Mouse (Mus musculus) liver, embryonic 15.5 days (tissue): ENCODE measurements around the gene Nub1. TPM values are rescaled to one million over a fixed set of nuclear protein-coding genes. Genes with fewer than 3 reads are reported as not detected.
A peak's percentile ranks its signal among the peaks of the same experiment; 100 is the strongest.

Source experiments
- ATAC-seq: fragments of 200-750 bp; cut with Nextera tagmentation; 2 replicates; pipeline ENCODE4 v1.8.0; 2017; ENCODE audit warnings: moderate number of reproducible peaks, mild to moderate bottlenecking, moderate library complexity; ENCODE audit not compliant: insufficient read depth
- H3K27ac ChIP-seq: fragments of 300-500 bp; sonication (generic); replicated peaks from 2 replicates; pipeline ENCODE4 v1.5.1; 2015; ENCODE audit warnings: mild to moderate bottlenecking, inconsistent platforms
- H3K27me3 ChIP-seq: fragments of 300-500 bp; sonication (generic); 2 replicates; pipeline ENCODE4 v1.6.1; 2015; ENCODE audit warnings: mild to moderate bottlenecking, inconsistent platforms
- H3K36me3 ChIP-seq: fragments of 300-500 bp; sonication (generic); replicated peaks from 2 replicates; pipeline ENCODE4 v1.6.1; 2015; ENCODE audit warnings: moderate library complexity, mild to moderate bottlenecking, inconsistent platforms
- H3K4me1 ChIP-seq: fragments of 300-500 bp; sonication (generic); replicated peaks from 2 replicates; pipeline ENCODE4 v1.6.1; 2015; ENCODE audit warnings: inconsistent platforms
- H3K4me2 ChIP-seq: fragments of 300-500 bp; sonication (generic); 2 replicates; pipeline ENCODE4 v1.6.1; 2015; ENCODE audit warnings: moderate library complexity, mild to moderate bottlenecking, inconsistent platforms
- H3K4me3 ChIP-seq: fragments of 300-500 bp; sonication (generic); replicated peaks from 2 replicates; pipeline ENCODE4 v1.5.1; 2015; ENCODE audit warnings: mild to moderate bottlenecking, inconsistent platforms
- H3K9ac ChIP-seq: fragments of 300-500 bp; sonication (generic); 2 replicates; pipeline ENCODE4 v1.6.1; 2015; ENCODE audit warnings: moderate library complexity, mild to moderate bottlenecking, inconsistent platforms
- H3K9me3 ChIP-seq: fragments of 300-500 bp; sonication (generic); replicated peaks from 2 replicates; pipeline ENCODE4 v1.6.1; 2016; ENCODE audit warnings: inconsistent platforms
- WGBS: fragments of 180-500 bp; shearing (Covaris S2); methylation state at CpG from one replicate; pipeline ENCODE4 v1.1.7; 2015; ENCODE audit warnings: mixed read lengths; ENCODE audit not compliant: insufficient replicate concordance; 5-methylcytosine and 5-hydroxymethylcytosine counted together
- polyA plus RNA-seq: library from polyadenylated mRNA; unstranded; fragments of >200 nt; fragmentation: Nextera tagmentation; extraction: Ambion mirVana; gene quantifications from 2 replicates; pipeline ENCODE4 v1.2.1, GENCODE M21; 2015

Nub1 gene
- polyA plus RNA-seq, 1 experiment from 2014 or later, result 12.4 TPM

DNA sequence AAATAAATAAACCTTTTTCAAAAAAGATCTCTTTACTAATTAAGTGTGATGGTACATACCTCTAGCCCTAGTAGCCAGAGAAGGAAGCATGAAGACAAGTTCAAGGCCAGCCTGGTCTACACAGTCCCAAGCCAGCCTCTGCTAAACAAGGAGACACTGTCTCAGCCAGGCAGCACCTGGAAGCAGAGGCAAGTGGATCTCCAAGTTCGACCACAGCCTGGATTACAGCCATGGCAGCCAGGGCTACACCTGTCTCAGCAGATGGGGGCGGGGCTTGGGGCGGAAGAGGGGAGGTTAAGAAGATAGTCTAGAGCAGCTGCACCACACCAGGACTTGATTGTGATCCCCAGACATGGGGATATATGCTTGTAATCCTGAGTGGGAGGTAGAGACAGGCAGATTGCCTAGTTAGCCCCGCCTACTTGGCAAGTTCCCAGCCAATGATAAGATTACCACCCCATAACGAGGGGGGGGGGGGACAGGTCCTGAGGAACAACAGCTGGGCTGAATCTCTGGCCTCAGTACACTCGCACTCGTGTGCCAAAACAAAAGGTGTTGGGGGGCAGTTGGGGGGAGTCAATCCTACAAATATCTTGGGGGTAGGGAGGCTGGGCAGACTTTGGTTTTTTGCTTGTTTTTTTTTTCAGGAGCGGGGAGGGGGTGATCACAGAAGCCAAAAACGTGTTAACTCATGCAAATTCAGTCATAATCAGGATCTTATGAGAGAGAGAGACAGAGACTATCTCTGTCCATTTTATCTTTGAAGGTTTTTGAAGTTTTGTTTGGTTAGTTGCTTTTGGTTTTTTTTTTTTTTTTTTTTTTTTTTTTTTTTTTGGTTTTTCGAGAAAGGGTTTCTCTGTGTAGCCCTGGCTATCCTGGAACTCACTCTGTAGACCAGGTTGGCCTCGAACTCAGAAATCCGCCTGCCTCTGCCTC is 41.8 kb downstream of the Nub1 start:
- peaks cover 44% of the 10 kb centered on the region for H3K27me3 ChIP-seq
- no peak overlapping the region for H3K27ac ChIP-seq
- no peaks in the 10 kb centered on the region for H3K9me3 ChIP-seq
- peaks cover 8% of the 10 kb centered on the region; the same call in 1 of the 2 replicates for H3K4me1 ChIP-seq
- H3K4me2 ChIP-seq, result no peak overlapping the region
- no peak for ATAC-seq
- no peaks in the 10 kb centered on the region for H3K36me3 ChIP-seq
- WGBS, result 47% methylated on average over 12 of the region's 12 CpGs
- no peak overlapping the region for H3K4me3 ChIP-seq
- no peak overlapping the region for H3K9ac ChIP-seq

DNA sequence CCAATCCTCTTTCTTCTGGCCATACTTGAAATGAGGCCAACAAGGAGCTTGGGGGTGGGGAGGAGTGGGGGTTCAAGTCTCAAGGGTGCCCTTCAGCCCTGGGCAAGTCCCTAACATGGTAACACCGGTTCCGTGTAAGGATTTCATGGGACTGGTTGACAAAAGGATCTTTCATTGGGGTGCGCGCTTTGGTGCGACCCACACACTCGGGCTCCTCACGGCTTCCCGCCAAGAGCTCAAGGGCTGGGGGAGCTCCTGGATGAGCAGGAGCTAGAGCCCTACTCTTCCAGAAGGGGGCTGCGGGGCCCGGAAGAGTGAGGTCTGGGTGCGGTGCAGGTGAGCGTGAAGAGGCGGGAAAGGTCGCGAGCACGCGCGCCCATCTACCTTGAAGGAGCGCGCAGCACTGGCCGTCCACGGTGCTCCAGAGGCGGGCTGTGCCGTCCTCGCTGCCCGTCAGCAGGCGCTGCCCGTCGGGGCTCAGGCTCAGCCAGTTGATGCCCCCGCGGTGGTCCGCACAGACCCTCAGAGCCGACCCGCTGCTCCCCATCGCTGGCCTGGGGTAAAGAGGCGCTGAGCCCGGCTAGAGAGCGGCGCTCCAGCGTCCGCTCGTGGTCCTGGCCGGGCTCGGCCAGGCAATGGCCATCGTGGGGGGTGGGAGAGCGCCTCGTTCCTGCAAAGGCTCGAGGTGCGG is 44.6 kb downstream of the Nub1 start:
- Histone ChIP-seq H3K4me3 (peak overlapping the region; percentile 40), H3K27me3 (peaks cover 49% of the 10 kb centered on the region), H3K9me3 (no peaks in the 10 kb centered on the region), H3K4me1 (peaks cover 21% of the 10 kb centered on the region; the same call in 1 of the 2 replicates), H3K36me3 (no peaks in the 10 kb centered on the region), H3K4me2 (peak overlapping the region; percentile 50), H3K27ac (no peak overlapping the region), H3K9ac (no peak overlapping the region)
- 4% methylated on average over 49 of the region's 49 CpGs for WGBS
- no peak for ATAC-seq

DNA sequence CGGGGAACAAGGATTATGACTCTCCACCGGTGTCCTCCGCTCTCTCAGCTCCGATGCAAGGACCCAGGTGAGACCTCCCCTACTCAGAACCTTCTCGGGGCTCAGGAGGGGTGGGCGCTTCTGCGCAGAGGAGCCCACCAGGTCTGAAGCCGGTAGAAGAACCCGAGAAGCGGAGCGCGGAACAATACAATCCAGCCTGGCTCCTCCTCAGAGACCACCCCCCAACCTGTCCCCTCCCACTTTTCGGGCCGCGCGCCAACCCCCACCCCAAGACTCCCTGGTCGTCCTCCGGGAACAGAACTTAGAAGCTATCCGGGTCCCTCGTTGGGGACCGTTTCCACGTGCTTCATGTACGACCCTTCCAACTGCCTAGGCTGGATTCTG is 45.1 kb downstream of the Nub1 start, which contains the start of gene Wdr86:
Wdr86 (minus strand) TSS at position 240 of the 384 bp plus-strand sequence.
- peaks cover 21% of the 10 kb centered on the region; the same call in 1 of the 2 replicates for H3K4me1 ChIP-seq
- ATAC-seq, result no peak

DNA sequence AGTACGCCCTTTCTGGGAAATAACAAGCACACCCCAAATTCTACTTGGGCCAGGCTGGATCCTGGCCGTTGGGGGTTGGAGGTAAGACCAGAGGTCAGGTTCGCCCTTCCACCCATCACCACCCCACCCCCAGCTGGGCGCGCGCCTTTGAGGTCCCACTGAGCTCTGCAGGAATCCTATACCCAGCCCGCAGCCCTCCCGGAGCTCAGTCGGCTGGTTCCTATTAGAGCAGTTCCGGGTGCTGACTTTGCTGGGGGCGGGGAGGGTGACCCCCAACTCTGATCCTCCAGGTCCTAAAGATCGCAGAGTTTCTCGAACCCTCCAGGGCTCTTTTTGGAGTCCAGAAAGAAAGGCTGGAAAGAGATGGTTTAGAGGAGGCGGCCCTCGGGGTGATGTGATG is 45.7 kb downstream of the Nub1 start:
- Histone ChIP-seq H3K27ac (no peak overlapping the region), H3K4me2 (peak overlapping the region; percentile 50), H3K27me3 (peaks cover 49% of the 10 kb centered on the region), H3K4me3 (peak overlapping the region; percentile 40), H3K9ac (no peak overlapping the region), H3K9me3 (no peaks in the 10 kb centered on the region), H3K4me1 (peaks cover 21% of the 10 kb centered on the region; the same call in 1 of the 2 replicates), H3K36me3 (no peaks in the 10 kb centered on the region)
- no peak for ATAC-seq
- 6% methylated on average over 15 of the region's 15 CpGs for WGBS

More for the DNA sequence above, 45.1 kb downstream of the Nub1 start, which contains the start of gene Wdr86:
- H3K27ac ChIP-seq, result no peak within 1 kb of the TSS
- H3K9ac ChIP-seq, result no peak within 1 kb of the TSS
- peak within 1 kb of the TSS; percentile 50 for H3K4me2 ChIP-seq
- peaks cover 49% of the 10 kb centered on the region for H3K27me3 ChIP-seq
- H3K4me3 ChIP-seq, result peak within 1 kb of the TSS; percentile 40
- no peaks in the 10 kb centered on the region for H3K9me3 ChIP-seq
- no peaks in the 10 kb centered on the region for H3K36me3 ChIP-seq
- 1% methylated on average over 23 of the region's 23 CpGs for WGBS

DNA sequence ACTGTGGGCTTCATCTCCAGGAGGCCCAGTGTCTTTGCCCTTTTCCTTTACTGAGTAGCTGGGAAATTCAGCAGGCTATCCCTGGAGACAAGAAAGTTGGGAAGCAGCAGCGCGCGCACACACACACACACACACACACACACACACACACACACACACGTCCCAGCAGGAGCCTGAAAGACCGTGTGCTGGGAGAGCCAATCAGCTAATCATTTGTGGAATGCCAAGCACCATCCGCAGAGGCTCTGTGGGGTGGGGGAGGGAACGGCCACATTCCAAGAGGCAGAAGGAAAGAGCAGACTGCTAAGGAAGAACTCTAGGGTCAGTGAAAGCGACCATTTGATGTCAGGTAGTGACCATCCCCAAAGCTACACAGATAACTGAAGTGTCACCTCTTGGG is 47.8 kb downstream of the Nub1 start:
- Histone ChIP-seq H3K27ac (no peak overlapping the region), H3K9me3 (no peaks in the 10 kb centered on the region), H3K36me3 (no peaks in the 10 kb centered on the region), H3K9ac (no peak overlapping the region), H3K4me3 (no peak overlapping the region), H3K4me1 (peaks cover 22% of the 10 kb centered on the region; the same call in 1 of the 2 replicates), H3K27me3 (peaks cover 44% of the 10 kb centered on the region), H3K4me2 (no peak overlapping the region)
- WGBS, result 39% methylated on average over 8 of the region's 8 CpGs
- no peak for ATAC-seq

DNA sequence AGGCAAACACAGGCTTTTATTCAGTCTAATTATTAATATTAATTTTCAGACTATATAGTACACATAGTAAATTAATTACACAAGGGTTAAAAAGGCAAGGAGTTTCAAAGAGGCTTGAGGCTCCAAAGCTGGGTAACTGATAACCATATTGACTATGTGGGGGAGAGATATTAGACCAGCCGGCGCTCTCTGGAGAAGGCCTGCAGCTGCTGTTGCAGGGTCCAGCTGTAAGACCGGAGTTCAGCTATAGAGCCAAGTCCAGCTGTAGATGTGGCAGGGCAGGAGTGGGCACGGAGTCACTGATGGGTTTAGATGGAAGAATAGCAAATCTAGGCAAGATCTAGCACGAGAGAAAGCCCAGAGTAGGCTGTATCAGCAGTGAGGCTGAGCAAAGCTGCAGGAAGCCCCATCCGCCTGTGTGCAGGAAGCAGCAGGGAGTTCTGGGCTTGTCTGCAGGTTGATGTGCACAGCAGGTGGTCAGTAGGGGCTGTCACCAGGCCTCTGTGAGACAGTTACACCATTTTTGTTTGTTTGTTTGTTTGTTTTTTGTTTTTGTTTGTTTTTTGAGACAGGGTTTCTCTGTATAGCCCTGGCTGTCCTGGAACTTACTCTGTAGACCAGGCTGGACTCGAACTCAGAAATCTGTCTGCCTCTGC is 48.6 kb downstream of the Nub1 start:
- Histone ChIP-seq H3K4me1 (peaks cover 28% of the 10 kb centered on the region), H3K9me3 (no peaks in the 10 kb centered on the region), H3K27ac (no peak overlapping the region), H3K4me3 (no peak overlapping the region), H3K9ac (no peak overlapping the region), H3K27me3 (peaks cover 37% of the 10 kb centered on the region), H3K36me3 (no peaks in the 10 kb centered on the region), H3K4me2 (no peak overlapping the region)
- ATAC-seq, result no peak
- 19% methylated on average over 7 of the region's 7 CpGs for whole genome bisulfite sequencing

DNA sequence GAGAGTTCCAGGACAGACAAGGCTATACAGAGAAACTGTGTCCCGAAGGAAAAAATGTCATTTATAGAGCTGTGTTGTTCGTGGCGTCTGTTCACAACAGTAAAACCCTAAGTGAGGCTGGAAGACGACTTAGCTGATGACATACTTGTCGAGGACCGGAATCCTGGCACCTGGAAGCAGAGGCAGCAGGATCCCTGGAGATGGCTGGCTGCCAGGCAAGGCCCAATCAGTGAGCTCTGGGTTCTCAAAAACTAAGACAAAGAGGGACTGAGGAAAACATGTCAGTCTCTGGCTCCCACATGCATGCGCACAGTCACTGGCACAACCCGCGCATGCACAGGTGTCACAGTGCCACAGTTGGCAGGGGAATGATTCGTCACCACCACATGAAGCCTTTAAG is 52.3 kb downstream of the Nub1 start:
- 76% methylated on average over 10 of the region's 10 CpGs for WGBS
- H3K36me3 ChIP-seq, result no peaks in the 10 kb centered on the region
- 0 out of 2 replicates have a peak, but pooled peaks cover under 1% of the 10 kb centered on the region for H3K27me3 ChIP-seq
- no peak overlapping the region for H3K27ac ChIP-seq
- H3K9me3 ChIP-seq, result no peaks in the 10 kb centered on the region
- no peak overlapping the region for H3K4me3 ChIP-seq
- H3K4me1 ChIP-seq, result peaks cover 26% of the 10 kb centered on the region
- H3K9ac ChIP-seq, result no peak overlapping the region
- ATAC-seq, result no peak
- H3K4me2 ChIP-seq, result no peak overlapping the region

DNA sequence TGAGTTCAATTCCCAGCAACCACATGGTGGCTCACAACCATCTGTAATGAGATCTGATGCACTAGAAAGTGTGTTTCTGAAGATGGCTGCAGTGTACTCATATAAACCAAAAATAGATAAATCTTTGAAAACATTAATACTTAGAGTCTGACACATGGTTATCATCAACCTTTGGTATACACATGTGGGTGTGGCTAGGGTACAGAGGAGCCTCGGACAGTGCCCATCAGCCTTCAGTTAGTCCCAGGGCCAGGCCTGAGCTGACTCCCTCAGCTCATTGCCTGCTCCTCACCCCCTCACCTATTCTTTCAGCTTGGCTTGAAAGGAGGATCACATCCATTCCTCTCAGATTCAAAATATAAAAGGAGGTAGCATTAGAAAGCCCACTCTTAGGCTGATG is 53.2 kb downstream of the Nub1 start:
- H3K27ac ChIP-seq, result no peak overlapping the region

DNA sequence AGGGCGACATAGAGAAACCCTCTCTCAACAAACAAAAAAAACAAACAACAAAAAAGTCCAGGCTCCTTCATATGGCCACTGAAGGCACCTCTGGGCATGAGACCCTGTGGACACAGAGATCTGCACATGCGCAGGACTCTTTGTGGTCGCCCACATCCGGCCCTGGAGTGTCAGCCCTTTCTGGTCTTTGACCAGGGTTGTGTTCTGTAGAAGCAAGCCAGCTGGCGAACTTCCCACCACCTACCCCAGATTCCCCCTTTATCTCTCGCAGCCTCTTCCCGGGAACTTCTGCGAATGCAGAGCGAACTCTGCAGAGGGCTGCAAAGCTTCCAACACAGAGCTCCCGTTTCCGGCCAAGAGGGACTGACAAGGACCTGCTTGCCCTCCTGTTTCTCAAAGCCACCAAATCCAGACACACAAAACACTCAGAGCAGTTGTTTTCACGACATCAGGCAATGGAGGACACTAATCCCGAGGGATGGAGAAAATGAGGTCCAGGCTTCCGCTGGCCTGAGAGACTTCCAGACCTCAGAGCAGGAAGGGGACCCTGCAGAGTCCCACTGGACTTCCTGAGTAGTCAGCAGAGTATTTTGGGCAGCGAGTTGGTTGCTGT is 53.9 kb downstream of the Nub1 start:
- no peak; the same call in 1 of the 2 replicates for ATAC-seq
- Histone ChIP-seq H3K9ac (no peak overlapping the region), H3K36me3 (no peaks in the 10 kb centered on the region), H3K4me1 (peaks cover 14% of the 10 kb centered on the region), H3K4me3 (no peak overlapping the region), H3K9me3 (no peaks in the 10 kb centered on the region), H3K27ac (no peak overlapping the region; the same call in 1 of the 2 replicates), H3K4me2 (peak overlapping the region; percentile 33), H3K27me3 (no peaks in the 10 kb centered on the region)
- WGBS, result 9% methylated on average over 15 of the region's 15 CpGs

More for the DNA sequence above, 53.2 kb downstream of the Nub1 start:
- no peak overlapping the region for H3K9ac ChIP-seq
- no peaks in the 10 kb centered on the region for H3K27me3 ChIP-seq
- H3K36me3 ChIP-seq, result no peaks in the 10 kb centered on the region
- peaks cover 20% of the 10 kb centered on the region for H3K4me1 ChIP-seq
- H3K4me2 ChIP-seq, result no peak overlapping the region
- WGBS, result 35% methylated on average over 1 of the region's 1 CpGs
- H3K9me3 ChIP-seq, result no peaks in the 10 kb centered on the region
- no peak overlapping the region for H3K4me3 ChIP-seq
- peak; percentile 22; the same call in 1 of the 2 replicates for ATAC-seq

DNA sequence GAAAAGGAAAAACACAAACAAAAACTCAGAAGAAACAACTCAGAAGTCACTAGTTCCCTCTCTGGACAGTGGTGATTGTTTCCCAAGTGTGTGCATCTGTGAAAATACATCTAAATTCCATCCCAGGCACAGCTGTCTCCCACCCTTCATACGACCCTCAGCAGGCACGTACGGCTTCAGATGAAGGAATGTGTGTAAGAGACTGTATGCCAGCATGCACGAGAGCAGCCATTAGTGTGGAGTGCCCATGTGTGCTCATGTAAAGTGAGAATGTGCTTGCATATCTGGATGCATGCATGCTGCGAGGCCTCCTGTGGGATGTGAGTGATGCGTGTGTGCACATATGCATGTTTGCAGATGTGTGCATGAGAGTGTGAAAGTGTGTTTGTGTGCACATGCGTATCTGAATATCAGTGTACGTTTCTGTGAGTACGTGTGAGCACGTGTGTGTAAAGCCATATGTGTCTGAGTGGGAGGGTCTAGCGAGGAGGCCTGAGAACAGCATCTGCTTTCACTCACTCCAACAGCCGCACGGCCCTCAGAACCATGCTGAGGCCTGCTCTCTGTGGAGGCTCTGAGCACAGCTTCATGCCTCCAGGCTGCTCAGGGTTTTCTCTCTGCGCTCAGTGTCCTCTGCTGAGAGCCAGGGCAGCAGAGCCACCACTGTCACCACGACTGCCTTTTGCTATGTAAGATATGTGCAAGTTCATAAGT is 56.0 kb downstream of the Nub1 start:
- 70% methylated on average over 15 of the region's 15 CpGs for WGBS
- Histone ChIP-seq H3K36me3 (no peaks in the 10 kb centered on the region), H3K4me1 (peaks cover 14% of the 10 kb centered on the region), H3K9me3 (no peaks in the 10 kb centered on the region), H3K4me3 (no peak overlapping the region), H3K27me3 (no peaks in the 10 kb centered on the region), H3K4me2 (no peak overlapping the region), H3K9ac (no peak overlapping the region), H3K27ac (no peak overlapping the region)
- no peak for ATAC-seq
